Mouse (Mus musculus) small intestine, adult 2 months (tissue): ENCODE measurements around the gene Arnt2. TPM values are rescaled to one million over a fixed set of nuclear protein-coding genes. Genes with fewer than 3 reads are reported as not detected.

Experiments
- H3K27ac ChIP-seq: fragments of 200-500 bp; 2 replicates; pipeline ENCODE4 v1.5.1; 2012; ENCODE audit warnings: low read depth, low read length, control low read depth, inconsistent platforms; ENCODE audit not compliant: insufficient read depth
- H3K27me3 ChIP-seq: fragments of 200-500 bp; 2 replicates; pipeline ENCODE4 v1.6.1; 2012; ENCODE audit warnings: mild to moderate bottlenecking, moderate library complexity, low read length, inconsistent platforms; ENCODE audit not compliant: control insufficient read depth, insufficient read depth
- H3K36me3 ChIP-seq: fragments of 200-500 bp; 2 replicates; pipeline ENCODE4 v1.6.1; 2012; ENCODE audit warnings: mild to moderate bottlenecking, low read length, control low read depth, inconsistent platforms; ENCODE audit not compliant: control insufficient read depth, insufficient read depth
- H3K4me1 ChIP-seq: fragments of 200-500 bp; 2 replicates; pipeline ENCODE4 v1.6.1; 2012; ENCODE audit warnings: low read length, inconsistent platforms, mixed read lengths; ENCODE audit not compliant: control insufficient read depth, insufficient read depth, insufficient read length
- H3K4me3 ChIP-seq: fragments of 200-500 bp; 2 replicates; pipeline ENCODE4 v1.5.1; 2012; ENCODE audit warnings: low read depth, mild to moderate bottlenecking, control low read depth, inconsistent platforms, low read length, moderate library complexity
- CTCF ChIP-seq: fragments of 200-500 bp; IDR thresholded peaks from 2 replicates; pipeline ENCODE4 v1.5.1; 2012; ENCODE audit warnings: low read depth, mild to moderate bottlenecking, control low read depth, inconsistent platforms, low read length, moderate library complexity, mixed read lengths; ENCODE audit not compliant: insufficient replicate concordance, insufficient read length; ENCODE audit errors: extremely low read depth
- POLR2A ChIP-seq: fragments of 200-500 bp; IDR thresholded peaks from 2 replicates; pipeline ENCODE4 v1.6.1; 2012; ENCODE audit warnings: low read depth, mild to moderate bottlenecking, control low read depth, inconsistent platforms, low read length, moderate library complexity
- WGBS: fragments of 180-500 bp; shearing (Covaris S2); methylation state at CpG from one replicate; pipeline ENCODE4 v1.1.7; 2018; 5-methylcytosine and 5-hydroxymethylcytosine counted together
- polyA plus RNA-seq: library from polyadenylated mRNA; depleted of rRNA; stranded (reverse); fragments of >200 nt; gene quantifications from 2 replicates; pipeline ENCODE4 v1.2.3, GENCODE M21; 2012

Arnt2 gene
- polyA plus RNA-seq, 1 experiment: 3.2 TPM

- Histone ChIP-seq H3K36me3 (no peaks in the 10 kb centered on the region), H3K27me3 (no peaks in the 10 kb centered on the region), H3K4me1 (no peaks in the 10 kb centered on the region), H3K4me3 (no peak overlapping the region), H3K27ac (no peak overlapping the region)
- 83% methylated on average over 7 of the region's 7 CpGs for WGBS
- TF ChIP-seq CTCF (no peak), POLR2A (no peak)
Observed at GRCm38 (mm10) chr7:84293054-84293453, 116.9 kb downstream of the Arnt2 start.

DNA sequence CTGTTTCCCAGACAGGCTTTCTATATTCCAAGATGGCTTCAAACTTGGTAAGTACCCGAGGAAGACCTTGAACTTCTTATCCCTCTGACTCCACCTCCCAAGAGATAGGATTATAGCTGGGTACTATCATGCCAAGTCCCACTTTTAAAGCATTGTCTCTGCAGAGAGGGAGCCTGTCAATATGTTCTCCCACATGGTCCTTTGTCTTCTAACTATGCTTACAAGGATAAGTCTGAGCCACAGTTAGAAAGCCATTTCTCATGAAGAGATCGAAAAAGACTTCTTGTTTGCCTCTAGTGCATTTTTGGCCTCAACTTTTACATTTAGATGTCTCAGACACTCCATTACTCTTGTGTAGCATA, 122.8 kb downstream of the Arnt2 start:
- H3K36me3 ChIP-seq: no peaks in the 10 kb centered on the region
- H3K4me3 ChIP-seq: no peak overlapping the region
- no peak overlapping the region for H3K27ac ChIP-seq
- no peaks in the 10 kb centered on the region for H3K27me3 ChIP-seq
- no peaks in the 10 kb centered on the region for H3K4me1 ChIP-seq
- WGBS: 49% methylated on average over 2 of the region's 2 CpGs
- TF ChIP-seq POLR2A: no peak
- no peak for TF ChIP-seq CTCF

DNA sequence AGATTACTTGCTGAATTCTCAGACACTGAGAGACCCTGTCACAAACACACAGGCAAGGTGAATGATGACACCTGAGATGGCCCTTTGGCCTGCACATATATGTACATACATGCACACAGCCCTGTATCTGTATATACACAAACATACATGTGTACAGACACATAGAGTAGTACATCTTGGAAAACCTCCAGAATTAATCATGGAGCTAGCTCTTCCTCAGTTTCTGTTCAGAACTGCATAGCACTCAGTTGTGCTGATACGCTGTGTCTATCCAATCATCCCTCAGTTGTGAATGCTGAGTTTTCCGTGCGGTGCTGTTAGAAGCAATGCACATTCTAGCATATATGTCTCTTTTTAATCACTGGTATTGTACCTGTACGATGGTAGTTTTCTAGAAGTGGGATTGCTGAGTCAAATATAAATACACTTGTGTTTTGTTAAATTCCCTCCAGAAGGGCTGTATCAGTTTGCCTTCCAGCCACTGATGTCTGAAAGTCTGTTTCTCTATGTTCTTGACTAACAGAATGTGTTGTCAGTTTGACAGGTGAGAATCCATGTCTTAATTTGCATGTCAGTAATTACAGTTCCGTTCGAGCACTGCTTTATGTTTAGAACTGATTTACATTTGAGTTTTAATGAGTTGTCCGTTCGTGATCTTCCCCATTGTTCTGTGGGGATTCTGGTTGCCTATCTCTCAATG, 123.3 kb downstream of the Arnt2 start:
- TF ChIP-seq CTCF (no peak), POLR2A (no peak)
- WGBS: 93% methylated on average over 8 of the region's 8 CpGs
- no peaks in the 10 kb centered on the region for H3K4me1 ChIP-seq

GRCm38 (mm10) chr7:84285790-84286189, 124.2 kb downstream of the Arnt2 start:
- TF ChIP-seq CTCF (no peak), POLR2A (no peak)
- Histone ChIP-seq H3K27me3 (no peaks in the 10 kb centered on the region), H3K4me1 (no peaks in the 10 kb centered on the region), H3K4me3 (no peak overlapping the region), H3K36me3 (no peaks in the 10 kb centered on the region), H3K27ac (no peak overlapping the region)
- WGBS: 80% methylated on average over 7 of the region's 7 CpGs

More for the DNA sequence above, 123.3 kb downstream of the Arnt2 start:
- H3K4me3 ChIP-seq: no peak overlapping the region
- H3K27me3 ChIP-seq: no peaks in the 10 kb centered on the region
- no peaks in the 10 kb centered on the region for H3K36me3 ChIP-seq
- no peak overlapping the region for H3K27ac ChIP-seq

DNA sequence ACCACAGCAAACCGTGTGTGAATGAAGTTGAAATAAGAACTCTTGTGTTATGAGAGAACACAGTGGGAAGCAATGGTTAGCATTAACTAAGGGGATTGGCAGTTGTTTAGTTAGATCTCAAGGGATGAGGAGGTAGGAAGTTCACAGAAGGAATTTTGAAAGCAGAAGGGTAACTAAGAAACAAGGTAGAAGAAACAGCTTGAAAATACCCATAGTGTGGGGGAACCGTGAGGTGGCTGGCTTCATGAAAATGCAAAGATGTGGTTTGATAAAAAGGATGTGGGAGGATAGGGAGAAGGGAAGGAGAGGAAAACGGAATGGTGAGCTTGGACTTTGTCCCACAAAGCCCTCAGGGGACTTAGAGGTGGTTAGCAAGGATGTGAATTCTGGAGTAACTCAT, 125.0 kb downstream of the Arnt2 start:
- 66% methylated on average over 3 of the region's 3 CpGs for WGBS
- no peak for TF ChIP-seq CTCF
- no peak for TF ChIP-seq POLR2A
- H3K36me3 ChIP-seq: no peaks in the 10 kb centered on the region

DNA sequence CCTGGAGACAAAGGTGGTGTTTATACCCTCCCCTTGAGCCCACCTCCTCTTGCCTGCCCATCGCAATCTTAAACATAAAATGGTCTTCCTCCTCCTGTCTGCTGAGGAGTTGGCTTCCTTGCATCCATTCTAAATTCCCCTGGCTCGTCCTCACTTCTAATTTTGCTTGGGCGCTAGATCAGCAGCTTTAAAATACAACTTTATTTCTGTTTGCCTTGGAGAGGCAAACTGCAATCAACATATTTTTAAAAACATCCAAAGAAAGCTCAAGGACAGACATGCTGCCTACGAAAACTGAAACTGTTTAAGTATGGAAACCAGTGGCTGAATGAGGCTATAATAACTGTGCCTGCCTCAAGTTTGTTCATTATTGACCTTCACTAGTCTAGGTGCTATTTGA, 127.7 kb downstream of the Arnt2 start:
- no peaks in the 10 kb centered on the region for H3K27me3 ChIP-seq
- no peak for TF ChIP-seq CTCF
- TF ChIP-seq POLR2A: no peak
- H3K4me1 ChIP-seq: no peaks in the 10 kb centered on the region
- H3K36me3 ChIP-seq: no peaks in the 10 kb centered on the region
- H3K27ac ChIP-seq: no peak overlapping the region
- H3K4me3 ChIP-seq: no peak overlapping the region
- 79% methylated on average over 4 of the region's 4 CpGs for WGBS

More for the DNA sequence above, 125.0 kb downstream of the Arnt2 start:
- H3K4me1 ChIP-seq: no peaks in the 10 kb centered on the region
- no peaks in the 10 kb centered on the region for H3K27me3 ChIP-seq
- no peak overlapping the region for H3K4me3 ChIP-seq
- H3K27ac ChIP-seq: no peak overlapping the region

- Histone ChIP-seq H3K27me3 (no peaks in the 10 kb centered on the region), H3K36me3 (no peaks in the 10 kb centered on the region), H3K4me1 (no peaks in the 10 kb centered on the region), H3K4me3 (no peak overlapping the region), H3K27ac (no peak overlapping the region)
- TF ChIP-seq POLR2A: no peak
- TF ChIP-seq CTCF: no peak
- WGBS: 80% methylated on average over 1 of the region's 1 CpGs
Observed at GRCm38 (mm10) chr7:84279231-84279630, 130.7 kb downstream of the Arnt2 start.
